Mouse (Mus musculus) gastrocnemius, adult 8-10 months (tissue): ENCODE measurements around the gene Copb1. TPM values are rescaled to one million over a fixed set of nuclear protein-coding genes. Genes with fewer than 3 reads are reported as not detected.
A peak's percentile ranks its signal among the peaks of the same experiment; 100 is the strongest.
"Not testable (repeated sequence)": the region's sequence is repeated elsewhere in the genome, so short reads cannot be mapped to it uniquely, and the experiment has no call there.

ENCODE experiments used
- DNase-seq, 2 experiments: peaks; one replicate each; pipeline ENCODE4 v3.0.0; 2022; ENCODE audit warnings: low spot score in 2 of 2
- total RNA-seq, 4 experiments: library from RNA; stranded (reverse); gene quantifications; 2 replicates each; pipeline ENCODE4 v1.2.4; 2022

Copb1 gene
- total RNA-seq, 4 experiments from 2014 or later: 20.2 to 24.6 (median 22.5) TPM

DNA sequence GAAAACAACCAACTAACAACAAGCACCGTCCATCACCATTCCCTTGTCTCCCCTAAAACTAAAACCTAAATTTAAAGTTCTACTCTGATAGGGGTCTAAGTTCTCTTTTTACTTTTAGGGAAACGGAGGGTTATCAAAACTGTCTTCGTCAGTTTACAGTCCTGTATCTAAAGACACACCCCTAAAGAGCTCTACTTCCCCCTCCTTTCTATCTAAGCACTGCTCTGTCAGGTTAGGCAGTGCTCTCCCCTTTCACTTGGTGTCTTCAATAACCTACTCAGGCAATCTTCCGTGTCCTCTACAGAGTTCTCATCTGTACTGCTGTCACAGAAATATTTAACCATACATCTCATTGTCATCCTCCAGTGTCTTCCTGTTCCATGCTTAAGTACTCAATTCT lies 34.1 kb downstream of the Copb1 start:
- no peak for DNase-seq

DNA sequence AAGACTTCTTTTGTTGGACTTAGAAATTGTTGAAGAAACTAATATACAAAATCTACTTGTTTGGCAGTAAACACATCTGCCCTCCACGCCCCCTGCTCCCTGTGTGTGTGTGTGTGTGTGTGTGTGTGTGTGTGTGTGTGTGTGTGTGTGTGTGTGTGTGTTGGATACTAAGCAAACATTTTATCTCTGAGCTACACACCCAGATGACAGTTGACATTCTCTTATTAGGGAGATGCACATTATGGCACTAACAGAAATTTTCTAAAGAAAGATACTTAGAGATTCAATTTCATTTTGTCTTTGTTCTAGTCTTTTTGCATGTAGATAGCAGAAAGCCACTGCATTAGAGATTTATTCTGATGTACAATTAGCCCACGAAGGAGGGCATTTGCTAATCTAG lies 37.6 kb downstream of the Copb1 start:
- no peak for DNase-seq

GRCm38 (mm10) chr7:114214385-114214784 lies 40.1 kb downstream of the Copb1 start:
- DNase-seq: no peak

GRCm38 (mm10) chr7:114213537-114213936 lies 41.0 kb downstream of the Copb1 start:
- DNase-seq: no peak

DNA sequence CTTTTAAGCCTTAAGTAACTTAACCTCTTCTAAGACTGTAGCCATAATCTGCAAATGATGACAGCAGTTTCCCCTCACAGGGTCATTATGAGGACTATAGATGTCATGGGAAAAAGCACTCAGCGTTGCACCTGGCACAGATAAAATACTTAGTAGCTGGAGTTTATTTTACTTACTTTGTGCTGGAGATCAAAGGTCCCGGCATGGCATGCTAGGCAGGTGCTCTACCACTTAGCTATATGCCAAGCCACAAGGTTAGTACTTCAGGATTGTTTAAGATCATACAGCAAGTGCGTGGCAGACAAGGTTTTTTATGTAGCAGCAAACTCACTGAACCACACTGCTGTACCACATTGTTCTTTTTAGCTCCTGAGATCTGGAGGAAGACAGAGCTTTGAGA lies 43.9 kb downstream of the Copb1 start:
- DNase-seq: no peak

GRCm38 (mm10) chr7:114209841-114210240 lies 44.7 kb downstream of the Copb1 start:
- no peak for DNase-seq

DNA sequence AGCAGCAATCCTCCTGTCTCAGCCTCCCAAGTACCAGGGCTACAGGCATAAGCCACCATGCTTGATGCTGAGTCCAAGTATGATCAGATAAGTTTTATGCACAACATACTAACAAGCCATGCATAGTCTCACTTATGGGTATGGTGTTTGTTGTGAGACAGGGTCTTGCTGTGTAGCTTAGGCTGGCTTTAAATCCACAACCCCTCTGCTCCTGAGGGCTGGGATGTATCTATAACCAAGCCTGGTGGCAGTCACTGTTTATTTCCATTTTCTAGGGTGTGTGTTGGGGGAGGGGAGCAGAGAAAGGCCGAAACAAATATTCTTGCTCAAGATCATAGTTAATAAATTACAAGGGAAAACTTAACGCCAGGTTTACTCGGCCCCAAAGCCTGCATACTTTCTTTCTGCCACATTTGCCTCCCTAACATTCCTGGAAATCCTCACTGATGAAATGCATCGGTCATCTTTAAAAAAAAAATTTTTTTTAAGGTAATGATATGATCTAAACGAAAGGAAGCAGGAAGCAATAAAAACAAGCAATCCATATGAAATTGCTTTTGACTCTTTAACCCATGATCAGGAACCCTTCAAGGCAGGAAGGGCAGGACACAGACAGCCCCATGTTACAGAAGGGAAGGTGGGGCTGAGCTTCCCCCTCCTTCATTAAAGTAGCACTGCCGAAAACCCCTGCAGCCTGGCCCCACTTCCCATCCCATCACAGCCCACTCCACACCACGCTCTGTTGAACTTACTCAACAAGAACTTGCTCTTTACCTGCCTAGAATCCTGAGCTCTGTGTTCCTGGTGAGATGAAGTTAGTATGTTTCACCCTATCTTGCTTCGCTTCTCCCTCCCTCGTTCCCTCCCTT lies 50.8 kb downstream of the Copb1 start:
- no peak for DNase-seq

DNA sequence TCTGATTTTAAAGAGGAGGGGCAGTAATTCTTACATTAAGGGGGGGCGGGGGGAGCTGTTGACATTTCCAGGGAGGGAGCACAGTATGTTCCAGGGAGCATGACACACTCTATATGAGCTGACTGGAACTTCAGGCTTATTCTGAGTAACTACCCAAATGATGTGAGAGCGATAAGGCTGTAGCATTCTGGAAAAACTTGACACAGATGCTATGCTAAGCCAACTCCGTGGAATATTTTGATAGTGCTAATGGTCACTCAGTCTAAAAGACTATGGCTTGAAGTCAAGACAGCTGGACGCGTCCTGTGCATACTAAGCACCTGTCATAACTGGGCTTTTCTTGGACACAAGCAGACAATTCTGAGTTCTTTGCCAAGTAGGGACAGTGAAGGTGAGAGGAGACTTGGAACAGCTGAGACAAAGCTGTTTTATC lies 51.5 kb downstream of the Copb1 start:
- DNase-seq: no peak

- DNase-seq: no peak
These were observed 53.9 kb downstream of the Copb1 start for GRCm38 (mm10) chr7:114200651-114201050.

DNA sequence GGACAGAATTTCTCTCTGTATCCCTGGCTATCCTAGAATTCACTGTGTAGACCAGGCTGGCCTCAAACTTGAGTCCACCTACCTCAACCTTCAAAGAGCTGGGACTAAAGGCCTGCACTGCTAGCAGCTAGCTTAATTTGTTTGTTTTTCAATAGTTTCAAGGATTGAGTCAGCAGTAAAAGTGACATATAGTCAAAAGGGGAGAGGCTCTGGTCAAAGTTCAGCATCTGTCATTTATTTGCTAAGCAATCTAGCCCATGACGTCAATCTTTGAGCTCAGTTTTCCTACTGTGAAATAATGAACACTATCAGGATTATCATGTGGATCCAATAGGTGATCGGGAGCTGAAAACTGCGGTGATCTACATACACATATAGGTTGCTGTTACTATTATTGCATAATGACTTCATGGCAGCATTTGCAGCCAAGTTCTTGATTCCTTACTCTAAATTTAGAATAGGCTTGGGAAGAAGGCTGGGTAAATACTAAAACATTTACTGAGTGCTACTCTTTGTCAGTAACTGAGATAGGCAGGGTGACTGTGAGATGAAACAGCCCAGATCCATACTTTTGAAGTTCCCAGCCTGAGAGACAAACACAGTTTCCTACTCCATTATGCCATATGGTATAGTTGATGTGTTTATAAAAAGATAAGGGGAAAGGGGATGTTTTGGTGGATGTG lies 54.9 kb downstream of the Copb1 start:
- no peak for DNase-seq

- DNase-seq: no peak
These were observed 56.3 kb downstream of the Copb1 start for GRCm38 (mm10) chr7:114198252-114198651.

GRCm38 (mm10) chr7:114196588-114196987 lies 57.9 kb downstream of the Copb1 start:
- not testable (repeated sequence) for DNase-seq

DNA sequence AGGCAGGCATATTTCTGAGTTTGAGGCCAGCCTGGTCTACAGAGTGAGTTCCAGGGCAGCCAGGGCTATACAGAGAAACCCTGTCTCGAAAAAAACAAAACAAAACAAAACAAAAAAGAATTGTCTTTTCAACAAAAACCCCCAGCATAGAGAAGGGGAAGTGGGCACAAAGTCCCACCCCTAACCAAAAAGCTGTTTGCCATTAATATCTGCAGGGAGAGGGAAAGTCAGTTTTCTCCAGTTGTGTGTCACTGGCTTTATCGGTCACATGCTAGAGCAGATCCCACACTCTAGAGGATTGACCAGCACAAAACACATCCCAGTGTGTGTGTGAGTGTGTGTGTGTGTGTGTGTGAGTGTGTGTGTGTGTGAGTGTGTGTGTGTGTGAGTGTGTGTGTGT lies 59.7 kb downstream of the Copb1 start:
- not testable (repeated sequence) for DNase-seq

DNA sequence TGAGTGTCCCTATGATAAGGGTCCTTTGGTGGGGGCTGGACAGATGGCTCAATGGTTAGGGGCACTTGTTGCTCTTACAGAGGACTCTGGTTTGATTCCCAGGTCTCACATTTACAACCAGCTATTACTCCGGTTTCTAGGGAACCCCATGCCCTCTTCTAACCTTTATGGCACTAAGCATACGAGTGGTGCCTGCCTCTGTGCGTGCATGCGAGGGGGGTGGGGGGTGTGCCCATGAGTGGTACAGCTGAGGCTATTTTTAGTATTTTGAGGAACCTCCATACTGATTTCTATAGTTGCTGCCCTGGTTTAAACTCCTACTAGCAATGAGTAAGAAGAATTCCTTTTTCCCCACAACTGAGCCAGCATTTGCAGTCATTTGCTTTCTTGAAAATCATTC lies 60.3 kb downstream of the Copb1 start:
- DNase-seq: no peak

DNA sequence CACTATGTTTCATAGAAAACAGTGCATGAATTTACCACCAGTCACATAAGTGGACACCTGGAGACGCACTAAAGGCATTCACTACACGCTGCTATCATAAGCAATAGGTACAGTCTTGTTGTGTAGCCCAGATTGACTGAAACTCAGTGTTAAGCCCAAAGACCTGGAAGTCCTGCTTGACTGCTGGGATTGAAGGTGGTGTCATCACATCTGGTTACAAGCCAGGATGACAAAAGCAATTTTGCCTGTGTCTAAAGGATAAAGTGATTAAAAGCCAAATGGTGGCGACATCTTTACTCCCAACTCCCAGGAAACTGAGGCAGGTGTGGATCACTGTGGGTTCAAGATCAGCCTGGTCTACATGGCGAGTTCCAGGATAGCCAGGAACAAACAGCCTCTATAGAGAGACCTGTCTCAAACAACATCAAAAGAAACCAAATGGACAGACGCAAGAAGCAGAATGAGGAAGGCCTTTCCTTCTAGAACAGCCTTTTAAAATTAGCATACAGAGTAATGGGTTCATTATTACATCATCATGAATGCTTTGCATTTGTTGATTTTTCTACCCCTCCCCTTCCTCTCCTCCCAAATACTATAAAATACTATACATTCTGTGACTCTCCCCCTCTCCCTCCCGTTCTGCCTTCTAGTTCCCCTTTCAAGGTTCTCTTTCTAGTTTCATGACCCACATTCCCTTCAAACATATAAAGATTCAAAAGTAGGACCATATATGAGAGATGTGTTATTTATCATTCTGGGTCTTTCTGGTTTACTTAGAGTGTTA lies 61.0 kb downstream of the Copb1 start:
- DNase-seq: no peak

GRCm38 (mm10) chr7:114192581-114192980 lies 61.9 kb downstream of the Copb1 start:
- no peak for DNase-seq

GRCm38 (mm10) chr7:114183416-114183815 lies 71.1 kb downstream of the Copb1 start:
- no peak for DNase-seq

- no peak for DNase-seq
These were observed 71.8 kb downstream of the Copb1 start for GRCm38 (mm10) chr7:114182708-114183107.

DNA sequence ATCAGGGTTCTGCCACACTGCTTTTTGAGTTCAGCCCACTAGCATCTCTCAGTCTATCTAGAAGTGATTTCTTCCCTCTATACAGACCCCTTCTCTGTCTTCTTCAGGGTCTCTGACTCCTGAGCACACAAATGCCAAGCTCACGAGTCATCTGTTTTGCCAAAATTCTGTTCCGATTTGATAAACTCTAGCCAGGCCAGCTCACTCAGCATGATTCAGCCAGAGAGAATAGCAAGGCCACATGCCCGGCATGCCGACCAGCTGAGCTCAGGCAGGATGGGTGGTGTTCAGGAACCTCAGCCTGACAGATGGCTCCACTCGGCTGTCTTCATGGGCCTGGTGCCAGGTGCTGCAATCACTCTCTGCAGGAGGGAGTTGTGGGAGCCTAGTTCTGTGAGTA lies 73.1 kb downstream of the Copb1 start:
- peak; percentile 63 to 77 for DNase-seq

- DNase-seq: no peak
These were observed 77.9 kb downstream of the Copb1 start for GRCm38 (mm10) chr7:114176588-114176987.

- no peak for DNase-seq
These were observed 83.0 kb downstream of the Copb1 start for GRCm38 (mm10) chr7:114171354-114172097.
